Mouse (Mus musculus) liver, postnatal 0 days (tissue): Measurements from ENCODE around the gene Sptbn2.

Source experiments
- CTCF ChIP-seq: sonication (generic); IDR thresholded peaks from 2 replicates; pipeline ENCODE4 v1.5.1; 2016; ENCODE audit warnings: antibody characterized with exemption, low read depth
- EP300 ChIP-seq: IDR thresholded peaks from 2 replicates; pipeline ENCODE4 v1.6.1; 2016; ENCODE audit warnings: antibody characterized with exemption, low read depth, mild to moderate bottlenecking

- TF ChIP-seq CTCF (no peak), EP300 (no peak)
Measured at GRCm38 (mm10) chr19:4711098-4711600, at the start of gene Sptbn2.
